Mouse (Mus musculus) midbrain, embryonic 15.5 days (tissue): ENCODE data around the gene Themis. TPM values are rescaled to one million over a fixed set of nuclear protein-coding genes. Genes with fewer than 3 reads are reported as not detected.

Source experiments
- ATAC-seq: fragments of 200-750 bp; cut with Nextera tagmentation; replicated peaks from 2 replicates; pipeline ENCODE4 v1.8.0; 2017; ENCODE audit warnings: moderate TSS enrichment
- H3K27ac ChIP-seq: fragments of 300-500 bp; sonication (generic); 2 replicates; pipeline ENCODE4 v1.5.1; 2015; ENCODE audit warnings: mild to moderate bottlenecking, inconsistent platforms
- H3K27me3 ChIP-seq: fragments of 300-500 bp; sonication (generic); replicated peaks from 2 replicates; pipeline ENCODE4 v1.6.1; 2015; ENCODE audit warnings: inconsistent platforms
- H3K36me3 ChIP-seq: fragments of 300-500 bp; sonication (generic); replicated peaks from 2 replicates; pipeline ENCODE4 v1.6.1; 2015; ENCODE audit warnings: inconsistent platforms
- H3K4me1 ChIP-seq: fragments of 300-500 bp; sonication (generic); 2 replicates; pipeline ENCODE4 v1.6.1; 2015; ENCODE audit warnings: inconsistent platforms
- H3K4me2 ChIP-seq: fragments of 300-500 bp; sonication (generic); 2 replicates; pipeline ENCODE4 v1.6.1; 2015; ENCODE audit warnings: inconsistent platforms, mild to moderate bottlenecking, moderate library complexity
- H3K4me3 ChIP-seq: fragments of 300-500 bp; sonication (generic); 2 replicates; pipeline ENCODE4 v1.5.1; 2015; ENCODE audit warnings: mild to moderate bottlenecking, inconsistent platforms
- H3K9ac ChIP-seq: fragments of 300-500 bp; sonication (generic); 2 replicates; pipeline ENCODE4 v1.6.1; 2015; ENCODE audit warnings: mild to moderate bottlenecking, inconsistent platforms
- H3K9me3 ChIP-seq: fragments of 300-500 bp; sonication (generic); 2 replicates; pipeline ENCODE4 v1.6.1; 2016; ENCODE audit warnings: inconsistent platforms
- WGBS: fragments of 180-500 bp; shearing (Covaris S2); methylation state at CpG from one replicate; pipeline ENCODE4 v1.1.7; 2015; ENCODE audit warnings: mixed read lengths; 5-methylcytosine and 5-hydroxymethylcytosine counted together
- polyA plus RNA-seq: library from polyadenylated mRNA; unstranded; fragments of >200 nt; fragmentation: Nextera tagmentation; extraction: Ambion mirVana; gene quantifications from 2 replicates; pipeline ENCODE4 v1.2.1, GENCODE M21; 2015

The Themis gene
- polyA plus RNA-seq, 1 experiment from 2014 or later, result 0.08 TPM

DNA sequence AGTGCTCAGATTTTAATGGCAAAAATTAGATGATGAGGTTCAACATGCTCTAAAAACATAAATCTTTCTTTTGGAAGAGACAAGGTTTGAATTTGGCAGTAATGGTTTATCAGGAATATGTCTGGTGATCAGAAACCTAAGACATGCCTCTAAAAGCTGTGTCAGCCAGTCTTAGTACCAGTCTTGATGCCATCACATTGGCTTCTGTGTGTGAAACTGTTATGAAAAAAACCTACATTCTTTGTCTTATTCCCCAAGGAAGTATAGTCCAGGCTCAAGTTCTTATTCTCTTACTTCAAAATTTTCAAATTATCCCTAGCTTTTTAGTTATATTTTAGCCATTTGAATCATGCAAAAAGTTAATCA is 144.4 kb downstream of the Themis start:
- H3K36me3 ChIP-seq, result no peaks in the 10 kb centered on the region
- H3K4me1 ChIP-seq, result no peaks in the 10 kb centered on the region
- H3K4me3 ChIP-seq, result no peak overlapping the region
- ATAC-seq, result no peak
- no peak overlapping the region for H3K4me2 ChIP-seq
- no peak overlapping the region for H3K27ac ChIP-seq
- H3K9me3 ChIP-seq, result no peaks in the 10 kb centered on the region
- H3K27me3 ChIP-seq, result no peaks in the 10 kb centered on the region
- no peak overlapping the region for H3K9ac ChIP-seq

DNA sequence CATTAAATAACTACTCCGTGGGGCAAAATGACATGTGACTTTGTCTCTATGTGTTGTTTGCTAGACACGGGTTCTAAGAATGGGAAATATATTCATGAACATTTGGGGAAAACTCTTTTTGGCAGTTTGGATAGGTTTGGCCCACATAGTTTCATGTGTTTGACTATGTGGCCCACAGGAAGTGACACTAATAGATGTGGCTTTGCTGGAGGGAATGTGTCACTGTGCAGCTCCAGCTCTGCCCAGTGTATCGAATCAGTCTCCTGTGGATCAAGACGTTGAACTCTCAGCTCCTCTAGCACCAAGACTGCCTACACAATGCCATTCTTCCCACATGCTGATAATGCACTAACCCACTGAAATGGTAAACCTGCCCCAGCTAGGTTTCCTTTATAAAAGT is 148.0 kb downstream of the Themis start:
- Histone ChIP-seq H3K4me1 (no peaks in the 10 kb centered on the region), H3K9me3 (no peaks in the 10 kb centered on the region), H3K4me2 (no peak overlapping the region), H3K36me3 (no peaks in the 10 kb centered on the region), H3K9ac (no peak overlapping the region), H3K27me3 (no peaks in the 10 kb centered on the region), H3K4me3 (no peak overlapping the region), H3K27ac (no peak overlapping the region)
- 66% methylated on average over 4 of the region's 4 CpGs for WGBS
- no peak for ATAC-seq

DNA sequence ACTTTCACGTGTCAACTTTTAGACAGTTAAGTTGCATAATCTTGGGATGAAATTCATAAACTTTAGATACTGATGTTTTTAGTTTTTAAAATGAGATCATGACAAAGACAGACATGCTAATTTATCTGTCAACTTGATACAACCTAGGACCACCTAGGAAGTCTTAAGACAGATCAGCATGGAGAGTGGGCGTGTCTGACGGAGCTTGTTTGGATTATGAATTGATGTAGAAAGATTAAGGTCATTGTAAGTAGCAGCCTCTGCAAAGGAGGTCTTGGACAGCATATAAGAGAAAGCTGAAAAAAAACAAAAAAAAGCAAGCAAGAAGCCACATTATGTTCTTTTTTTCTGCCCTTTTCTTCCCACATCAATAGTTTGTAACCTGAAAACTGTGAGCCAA is 154.2 kb downstream of the Themis start:
- Histone ChIP-seq H3K36me3 (no peaks in the 10 kb centered on the region), H3K4me2 (no peak overlapping the region), H3K27me3 (no peaks in the 10 kb centered on the region), H3K27ac (no peak overlapping the region), H3K9me3 (no peaks in the 10 kb centered on the region), H3K4me1 (no peaks in the 10 kb centered on the region), H3K4me3 (no peak overlapping the region), H3K9ac (no peak overlapping the region)
- no peak for ATAC-seq
- WGBS, result 74% methylated on average over 3 of the region's 3 CpGs

- WGBS, result 74% methylated on average over 2 of the region's 2 CpGs
These were observed 174.4 kb downstream of the Themis start for GRCm38 (mm10) chr10:28842605-28843004.

GRCm38 (mm10) chr10:28843755-28844717 is 175.9 kb downstream of the Themis start:
- H3K9me3 ChIP-seq, result no peaks in the 10 kb centered on the region
- H3K9ac ChIP-seq, result no peak overlapping the region
- H3K4me2 ChIP-seq, result no peak overlapping the region
- ATAC-seq, result peak; percentile 83
- H3K4me1 ChIP-seq, result no peaks in the 10 kb centered on the region
- no peak overlapping the region for H3K27ac ChIP-seq
- no peak overlapping the region for H3K4me3 ChIP-seq
- H3K36me3 ChIP-seq, result no peaks in the 10 kb centered on the region
- no peaks in the 10 kb centered on the region for H3K27me3 ChIP-seq
- 29% methylated on average over 7 of the region's 7 CpGs for WGBS

More at GRCm38 (mm10) chr10:28842605-28843004, 174.4 kb downstream of the Themis start:
- Histone ChIP-seq H3K27me3 (no peaks in the 10 kb centered on the region), H3K27ac (no peak overlapping the region), H3K4me3 (no peak overlapping the region), H3K9me3 (no peaks in the 10 kb centered on the region), H3K4me1 (no peaks in the 10 kb centered on the region), H3K9ac (no peak overlapping the region), H3K36me3 (no peaks in the 10 kb centered on the region), H3K4me2 (no peak overlapping the region)
- ATAC-seq, result no peak

- H3K4me1 ChIP-seq, result no peaks in the 10 kb centered on the region
- H3K27ac ChIP-seq, result no peak overlapping the region
- H3K27me3 ChIP-seq, result no peaks in the 10 kb centered on the region
- WGBS, result 86% methylated on average over 2 of the region's 2 CpGs
- no peak for ATAC-seq
- no peak overlapping the region for H3K9ac ChIP-seq
- no peaks in the 10 kb centered on the region for H3K36me3 ChIP-seq
- H3K4me2 ChIP-seq, result no peak overlapping the region
- H3K9me3 ChIP-seq, result no peaks in the 10 kb centered on the region
- H3K4me3 ChIP-seq, result no peak overlapping the region
These were observed 188.0 kb downstream of the Themis start for GRCm38 (mm10) chr10:28856154-28856553.

DNA sequence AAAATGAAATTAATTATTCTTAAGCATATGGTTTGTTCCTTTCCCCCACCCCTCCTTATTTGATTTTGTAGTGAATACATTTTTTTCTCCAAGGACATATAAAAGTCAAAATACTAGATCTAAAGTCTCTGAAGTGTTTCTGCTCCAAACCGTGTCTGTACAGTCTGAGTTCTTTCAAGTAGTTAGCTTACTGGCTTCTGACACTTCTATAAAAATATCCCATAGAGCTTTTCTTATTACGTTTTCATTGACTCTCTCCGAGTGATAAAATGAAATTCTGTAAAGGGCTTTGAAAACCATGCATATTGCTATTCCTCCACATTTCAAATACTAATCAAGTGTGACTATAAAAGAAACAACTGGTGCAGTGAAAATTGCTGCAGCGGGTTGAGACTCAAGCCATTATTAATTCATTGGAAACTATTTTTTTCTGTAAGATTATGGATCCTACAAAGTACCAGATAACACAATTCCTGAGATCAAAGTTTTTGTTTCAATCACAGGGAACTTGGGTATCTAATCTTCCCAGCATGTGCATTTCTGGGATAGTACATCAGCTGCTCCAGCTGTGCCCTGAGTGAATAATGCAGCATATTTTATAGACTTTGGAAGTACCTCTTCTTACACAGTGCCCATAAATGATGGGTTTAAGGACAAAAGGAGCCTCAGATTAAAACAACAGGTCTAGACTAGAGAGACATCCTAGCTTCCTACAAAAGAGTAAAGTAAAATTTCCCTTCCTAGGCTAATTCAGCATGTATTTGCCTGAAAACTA is 202.6 kb downstream of the Themis start:
- peak; percentile 88 for ATAC-seq
- Histone ChIP-seq H3K27me3 (no peaks in the 10 kb centered on the region), H3K4me1 (peaks cover 10% of the 10 kb centered on the region), H3K9ac (no peak overlapping the region), H3K36me3 (no peaks in the 10 kb centered on the region), H3K9me3 (no peaks in the 10 kb centered on the region), H3K4me2 (no peak overlapping the region), H3K4me3 (no peak overlapping the region), H3K27ac (peak overlapping the region; percentile 55; the same call in 1 of the 2 replicates)
- 40% methylated on average over 4 of the region's 4 CpGs for WGBS

GRCm38 (mm10) chr10:28874605-28875004 is 206.4 kb downstream of the Themis start:
- no peak overlapping the region for H3K4me3 ChIP-seq
- H3K4me1 ChIP-seq, result peaks cover 10% of the 10 kb centered on the region
- no peak overlapping the region for H3K4me2 ChIP-seq
- ATAC-seq, result peak; percentile 67; the same call in 1 of the 2 replicates
- H3K36me3 ChIP-seq, result no peaks in the 10 kb centered on the region
- no peak overlapping the region for H3K9ac ChIP-seq
- H3K27ac ChIP-seq, result no peak overlapping the region
- no peaks in the 10 kb centered on the region for H3K27me3 ChIP-seq
- 20% methylated on average over 4 of the region's 4 CpGs for WGBS
- no peaks in the 10 kb centered on the region for H3K9me3 ChIP-seq

DNA sequence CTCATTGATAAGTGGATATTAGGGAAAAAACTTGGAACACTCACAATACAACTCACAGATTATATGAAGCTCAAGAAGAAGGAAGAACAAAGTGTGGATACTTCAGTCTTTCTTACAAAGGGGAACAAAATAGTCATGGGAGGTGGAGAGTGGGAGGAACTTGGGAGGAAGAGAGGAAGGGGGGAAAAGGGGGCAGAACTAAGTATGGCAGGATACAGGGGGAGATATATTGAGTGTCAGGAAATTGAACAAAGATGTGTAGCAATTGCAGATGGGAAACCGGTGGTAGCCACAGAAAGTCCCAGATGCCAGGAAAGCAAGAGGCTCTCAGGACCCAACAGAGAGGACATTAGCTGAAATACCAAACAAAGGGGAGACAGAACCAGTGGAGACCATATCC is 219.5 kb downstream of the Themis start:
- ATAC-seq, result no peak

GRCm38 (mm10) chr10:28890886-28891285 is 222.7 kb downstream of the Themis start:
- WGBS, result 86% methylated on average over 2 of the region's 2 CpGs
- no peak for ATAC-seq

More for the DNA sequence above, 219.5 kb downstream of the Themis start:
- no peak overlapping the region for H3K9ac ChIP-seq
- no peak overlapping the region for H3K27ac ChIP-seq
- H3K9me3 ChIP-seq, result no peaks in the 10 kb centered on the region
- no peaks in the 10 kb centered on the region for H3K36me3 ChIP-seq
- H3K4me2 ChIP-seq, result no peak overlapping the region
- 83% methylated on average over 1 of the region's 1 CpGs for WGBS
- H3K4me1 ChIP-seq, result no peaks in the 10 kb centered on the region
- no peak overlapping the region for H3K4me3 ChIP-seq
- no peaks in the 10 kb centered on the region for H3K27me3 ChIP-seq

GRCm38 (mm10) chr10:28898351-28898750 is 230.2 kb downstream of the Themis start:
- no peak overlapping the region for H3K9ac ChIP-seq
- no peak overlapping the region for H3K4me3 ChIP-seq
- no peaks in the 10 kb centered on the region for H3K4me1 ChIP-seq
- no peak for ATAC-seq
- no peaks in the 10 kb centered on the region for H3K27me3 ChIP-seq
- no peaks in the 10 kb centered on the region for H3K36me3 ChIP-seq
- no peaks in the 10 kb centered on the region for H3K9me3 ChIP-seq
- no peak overlapping the region for H3K4me2 ChIP-seq
- WGBS, result 58% methylated on average over 1 of the region's 1 CpGs
- no peak overlapping the region for H3K27ac ChIP-seq

More at GRCm38 (mm10) chr10:28890886-28891285, 222.7 kb downstream of the Themis start:
- Histone ChIP-seq H3K4me1 (no peaks in the 10 kb centered on the region), H3K9me3 (no peaks in the 10 kb centered on the region), H3K27ac (no peak overlapping the region), H3K27me3 (no peaks in the 10 kb centered on the region), H3K9ac (no peak overlapping the region), H3K4me3 (no peak overlapping the region), H3K36me3 (no peaks in the 10 kb centered on the region), H3K4me2 (no peak overlapping the region)
